Mouse (Mus musculus): ENCODE measurements at regions not wholly inside any gene's neighbourhood (a gene's known extent, or its start where the extent isn't known, plus 50 kb on each side); places are given as distances from the start of the nearest gene placed in this dataset.
A peak's percentile ranks its signal among the peaks of the same experiment; 100 is the strongest.

DNA sequence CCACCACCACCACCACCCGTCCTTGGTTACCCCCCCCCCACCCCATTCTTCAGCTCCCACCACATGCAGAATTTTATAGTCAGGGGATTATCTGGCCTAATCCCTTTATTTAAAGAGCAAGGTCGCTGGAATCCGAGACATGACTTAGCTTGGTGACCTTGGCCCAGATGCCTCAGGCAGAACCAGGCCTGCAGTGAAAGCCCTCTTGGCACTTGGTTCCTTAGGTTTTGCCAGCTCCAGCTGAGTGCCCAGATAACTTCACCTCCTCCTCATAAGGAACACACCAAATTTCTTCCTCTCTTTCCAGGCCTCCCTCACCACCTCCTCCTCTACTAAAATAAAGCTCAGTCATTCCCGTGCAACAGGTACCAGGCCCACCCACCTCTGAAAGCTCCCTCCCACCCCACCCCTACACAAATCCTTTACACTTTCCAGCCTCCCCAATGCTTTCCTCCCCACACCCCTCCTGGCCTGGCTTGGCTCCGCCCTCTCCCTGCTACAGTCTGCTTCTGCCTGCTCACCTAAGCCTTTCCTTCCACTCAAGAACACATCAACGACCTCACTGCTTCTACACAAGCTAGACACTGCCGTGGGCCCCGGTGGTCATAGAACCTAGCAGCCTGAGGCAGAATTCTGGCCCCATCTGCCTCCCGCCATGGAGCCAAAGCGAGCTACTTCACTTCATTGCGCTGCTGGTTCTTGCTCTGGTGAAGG lies 131.5 kb upstream of the Zfp703 start:
- Histone ChIP-seq H3K9me3 (ENCODE audit: control insufficient read depth, low read length) (no peaks in the 10 kb centered on the region), H3K9ac (ENCODE audit: low read depth, low read length, severe bottlenecking) (no peak overlapping the region), H3K27ac (replicated peaks; ENCODE audit: low read depth, low read length) (no peak overlapping the region), H3K4me1 (ENCODE audit: control insufficient read depth, insufficient read depth, low read length) (peaks cover 35% of the 10 kb centered on the region), H3K27me3 (ENCODE audit: control insufficient read depth, insufficient read depth, low read length) (0 out of 2 replicates have a peak, but pooled peaks cover 6% of the 10 kb centered on the region), H3K4me3 (replicated peaks; ENCODE audit: low read length) (no peak overlapping the region), H3K36me3 (ENCODE audit: control insufficient read depth, insufficient read depth, low read length) (no peaks in the 10 kb centered on the region), H3K4me2 (replicated peaks; ENCODE audit: low read depth, low read length, severe bottlenecking) (no peak overlapping the region)
- no peak for DNase-seq (ENCODE audit: low spot score)
- TF ChIP-seq POLR2A (IDR thresholded peaks at IDR 0.05; ENCODE audit: borderline replicate concordance, extremely low read depth, insufficient read depth, insufficient read length), result no peak
- ATAC-seq (ENCODE audit: low FRiP score, low read depth), result no peak
- WGBS, result 55% methylated on average over 11 of the region's 11 CpGs

DNA sequence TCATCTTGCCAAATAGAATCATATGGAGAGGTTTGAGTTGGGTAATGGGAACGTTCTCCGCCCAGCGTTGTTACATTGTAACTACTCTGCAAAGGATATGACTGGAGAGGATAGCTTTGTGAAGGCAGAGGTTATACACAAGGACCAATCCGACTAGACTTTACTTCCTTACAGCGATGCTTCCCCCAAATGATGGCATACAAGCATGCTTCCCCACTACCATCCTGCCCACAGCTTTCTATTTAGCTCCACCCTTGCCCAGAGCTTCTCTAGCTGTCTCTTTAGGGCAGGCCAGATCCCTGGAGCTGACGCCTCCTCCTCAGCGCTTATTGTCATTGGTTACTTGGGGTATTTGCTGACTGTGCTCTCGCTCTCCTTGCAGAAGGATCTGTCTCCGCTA lies 130.1 kb upstream of the Zfp703 start:
- 78% methylated on average over 9 of the region's 9 CpGs for WGBS
- ATAC-seq (ENCODE audit: low FRiP score, low read depth) (no peak), DNase-seq (ENCODE audit: low spot score) (no peak)
- TF ChIP-seq POLR2A (IDR thresholded peaks at IDR 0.05; ENCODE audit: borderline replicate concordance, extremely low read depth, insufficient read depth, insufficient read length), result no peak
- Histone ChIP-seq H3K9ac (ENCODE audit: low read depth, low read length, severe bottlenecking) (no peak overlapping the region), H3K9me3 (ENCODE audit: control insufficient read depth, low read length) (no peaks in the 10 kb centered on the region), H3K4me1 (ENCODE audit: control insufficient read depth, insufficient read depth, low read length) (peaks cover 42% of the 10 kb centered on the region), H3K27me3 (ENCODE audit: control insufficient read depth, insufficient read depth, low read length) (0 out of 2 replicates have a peak, but pooled peaks cover 6% of the 10 kb centered on the region), H3K4me3 (replicated peaks; ENCODE audit: low read length) (no peak overlapping the region), H3K36me3 (ENCODE audit: control insufficient read depth, insufficient read depth, low read length) (no peaks in the 10 kb centered on the region), H3K27ac (replicated peaks; ENCODE audit: low read depth, low read length) (no peak overlapping the region), H3K4me2 (replicated peaks; ENCODE audit: low read depth, low read length, severe bottlenecking) (no peak overlapping the region)

DNA sequence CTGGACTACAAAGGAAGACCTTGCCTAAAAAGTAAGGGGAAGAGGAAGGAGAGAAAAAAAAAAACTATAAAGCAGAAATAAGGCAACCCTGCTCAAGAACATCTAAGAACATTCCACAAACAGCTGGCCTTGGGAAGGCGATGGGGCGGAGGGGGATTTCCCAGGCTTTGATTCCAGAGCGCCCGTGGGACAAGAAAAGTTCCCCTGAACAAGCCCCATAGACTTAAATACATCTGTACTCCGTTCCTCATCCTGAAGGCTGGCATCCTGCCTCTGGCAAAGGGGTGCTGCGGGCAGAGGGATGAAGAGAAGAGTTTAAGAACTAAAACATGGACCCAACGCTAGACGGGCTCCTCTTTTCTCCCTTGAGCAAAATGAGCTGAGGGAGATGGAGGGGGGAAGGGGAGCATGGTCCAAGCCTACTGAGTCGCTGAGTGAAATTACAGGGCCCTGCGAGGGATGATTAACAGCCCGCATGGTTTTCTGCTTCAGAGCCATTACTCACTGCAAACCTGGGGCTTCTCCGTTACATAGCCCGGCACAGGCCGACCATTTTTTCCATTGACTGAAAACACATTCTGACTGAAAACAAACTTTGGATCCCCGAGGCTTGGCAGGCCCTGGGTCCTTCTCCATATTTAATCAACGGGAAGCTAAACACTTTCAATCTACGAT lies 128.9 kb upstream of the Zfp703 start:
- Histone ChIP-seq H3K4me3 (replicated peaks; ENCODE audit: low read length) (no peak overlapping the region), H3K27ac (replicated peaks; ENCODE audit: low read depth, low read length) (peak overlapping the region; percentile 73), H3K9me3 (ENCODE audit: control insufficient read depth, low read length) (no peaks in the 10 kb centered on the region), H3K4me2 (replicated peaks; ENCODE audit: low read depth, low read length, severe bottlenecking) (peak overlapping the region; percentile 27; the same call in 1 of the 2 replicates), H3K4me1 (ENCODE audit: control insufficient read depth, insufficient read depth, low read length) (peaks cover 55% of the 10 kb centered on the region), H3K36me3 (ENCODE audit: control insufficient read depth, insufficient read depth, low read length) (no peaks in the 10 kb centered on the region), H3K9ac (ENCODE audit: low read depth, low read length, severe bottlenecking) (0 out of 2 replicates have a peak overlapping the region, but pooled peaks have one; percentile 8), H3K27me3 (ENCODE audit: control insufficient read depth, insufficient read depth, low read length) (0 out of 2 replicates have a peak, but pooled peaks cover 6% of the 10 kb centered on the region)
- WGBS, result 11% methylated on average over 17 of the region's 17 CpGs
- TF ChIP-seq POLR2A (IDR thresholded peaks at IDR 0.05; ENCODE audit: borderline replicate concordance, extremely low read depth, insufficient read depth, insufficient read length), result no peak
- ATAC-seq (ENCODE audit: low FRiP score, low read depth) (peak; percentile 47; the same call in 1 of the 2 replicates), DNase-seq (ENCODE audit: low spot score) (peak; percentile 77)

DNA sequence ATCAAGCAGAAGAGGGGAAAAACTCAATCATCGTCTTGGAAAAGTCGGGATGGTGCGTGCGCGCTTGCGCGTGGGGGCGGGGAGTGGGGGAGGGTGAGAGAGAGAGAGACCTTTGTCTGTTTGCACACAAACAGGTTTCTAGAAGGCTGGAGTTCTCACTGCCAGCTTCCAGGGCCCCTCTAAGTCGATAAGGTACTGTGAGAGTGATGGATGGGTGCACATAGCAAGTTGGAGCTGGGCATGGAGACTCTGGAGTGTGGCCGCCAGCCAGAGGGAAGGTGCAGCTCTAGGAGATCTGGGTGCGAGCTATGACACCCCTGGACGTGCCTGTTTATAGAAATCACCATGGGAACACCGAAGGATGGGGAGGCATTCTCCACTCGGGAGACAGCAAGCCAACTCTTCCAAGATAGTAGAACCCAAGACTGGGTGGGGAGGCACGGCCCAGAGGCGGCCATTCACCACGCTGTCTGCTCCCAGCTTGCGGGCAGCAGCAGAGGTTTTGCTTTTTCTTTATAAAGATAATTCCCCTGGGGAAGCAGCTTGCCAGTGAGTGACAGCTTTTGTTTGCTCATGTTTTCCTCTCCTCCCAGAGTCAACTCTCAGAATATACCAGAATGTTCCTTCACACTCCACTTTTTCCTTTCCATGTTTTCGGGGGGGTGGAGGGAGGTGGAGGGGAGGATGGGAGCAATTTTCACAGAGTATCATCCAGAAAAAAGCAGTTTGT lies 128.0 kb upstream of the Zfp703 start:
- Histone ChIP-seq H3K9me3 (ENCODE audit: control insufficient read depth, low read length) (no peaks in the 10 kb centered on the region), H3K27ac (replicated peaks; ENCODE audit: low read depth, low read length) (peak overlapping the region; percentile 73), H3K36me3 (ENCODE audit: control insufficient read depth, insufficient read depth, low read length) (no peaks in the 10 kb centered on the region), H3K4me1 (ENCODE audit: control insufficient read depth, insufficient read depth, low read length) (peaks cover 62% of the 10 kb centered on the region), H3K4me3 (replicated peaks; ENCODE audit: low read length) (no peak overlapping the region), H3K9ac (ENCODE audit: low read depth, low read length, severe bottlenecking) (no peak overlapping the region), H3K27me3 (ENCODE audit: control insufficient read depth, insufficient read depth, low read length) (0 out of 2 replicates have a peak, but pooled peaks cover 14% of the 10 kb centered on the region), H3K4me2 (replicated peaks; ENCODE audit: low read depth, low read length, severe bottlenecking) (peak overlapping the region; percentile 19; the same call in 1 of the 2 replicates)
- no peak for TF ChIP-seq POLR2A (IDR thresholded peaks at IDR 0.05; ENCODE audit: borderline replicate concordance, extremely low read depth, insufficient read depth, insufficient read length)
- 65% methylated on average over 19 of the region's 19 CpGs for WGBS
- no peak for ATAC-seq (ENCODE audit: low FRiP score, low read depth)
- DNase-seq (ENCODE audit: low spot score), result no peak
